Mouse (Mus musculus) left cerebral cortex, adult 9 months (tissue): ENCODE data around the gene Snai3.
A peak's percentile ranks its signal among the peaks of the same experiment; 100 is the strongest.

ENCODE experiments used
- DNase-seq, 2 experiments: peaks; one replicate each; pipeline ENCODE4 v3.0.0; 2022; ENCODE audit warnings: low spot score in 2 of 2

Snai3 gene

DNA sequence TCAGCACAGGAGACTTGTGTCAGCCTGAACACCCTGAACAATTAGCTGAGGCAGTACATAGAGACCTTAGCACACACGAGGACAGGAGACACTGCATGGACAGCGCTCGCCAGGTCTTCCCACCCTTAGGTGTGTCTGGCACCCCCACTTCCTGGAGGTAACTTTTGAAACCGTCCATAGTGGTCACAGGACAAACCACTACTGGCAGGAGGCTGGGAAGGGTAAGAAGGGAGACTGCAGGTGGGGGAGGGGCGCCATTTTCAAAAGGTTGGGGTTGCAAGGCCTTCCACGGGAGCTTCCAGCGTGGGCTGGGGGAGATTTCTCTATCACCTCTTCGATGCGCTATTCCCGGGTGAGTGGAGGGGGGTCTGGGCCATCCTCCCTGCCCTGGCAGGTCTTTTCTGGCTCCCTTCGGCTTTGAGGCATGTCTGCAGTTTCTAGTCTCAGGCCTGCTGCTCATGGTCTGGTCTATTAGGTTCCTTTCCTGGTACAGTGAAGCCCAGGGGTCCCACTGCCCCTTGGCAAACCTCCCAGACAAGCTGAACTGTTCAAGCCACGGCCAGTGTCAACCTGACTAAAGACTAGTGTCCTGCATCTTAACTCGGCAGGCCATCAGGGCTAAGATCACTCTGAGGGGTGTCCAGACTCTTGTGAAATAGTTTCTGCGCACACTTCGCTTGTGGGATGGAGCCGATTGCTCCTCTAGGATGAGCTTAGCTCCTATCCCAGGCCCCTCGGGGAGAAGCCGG lies 28.7 kb downstream of the Snai3 start:
- DNase-seq = no peak

DNA sequence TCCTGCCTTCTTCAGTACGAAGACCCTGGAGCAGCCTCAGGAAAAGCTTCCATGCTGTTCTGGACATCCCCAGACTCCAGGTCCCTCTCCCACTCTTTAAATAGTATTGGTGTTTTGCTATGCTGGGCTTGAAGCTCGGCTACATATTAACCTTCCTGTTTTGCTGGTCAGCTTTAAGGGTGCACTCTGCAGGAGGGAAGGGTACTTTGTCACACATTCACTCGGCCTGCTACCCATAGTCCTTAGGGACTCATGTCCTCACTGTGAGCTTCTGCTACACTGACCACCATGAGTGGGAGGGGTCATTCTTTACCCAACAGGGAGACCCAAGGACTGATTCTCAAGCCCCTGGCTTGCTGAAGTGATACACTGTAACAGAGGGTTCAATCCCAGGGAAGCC lies 29.9 kb downstream of the Snai3 start:
- DNase-seq = no peak

DNA sequence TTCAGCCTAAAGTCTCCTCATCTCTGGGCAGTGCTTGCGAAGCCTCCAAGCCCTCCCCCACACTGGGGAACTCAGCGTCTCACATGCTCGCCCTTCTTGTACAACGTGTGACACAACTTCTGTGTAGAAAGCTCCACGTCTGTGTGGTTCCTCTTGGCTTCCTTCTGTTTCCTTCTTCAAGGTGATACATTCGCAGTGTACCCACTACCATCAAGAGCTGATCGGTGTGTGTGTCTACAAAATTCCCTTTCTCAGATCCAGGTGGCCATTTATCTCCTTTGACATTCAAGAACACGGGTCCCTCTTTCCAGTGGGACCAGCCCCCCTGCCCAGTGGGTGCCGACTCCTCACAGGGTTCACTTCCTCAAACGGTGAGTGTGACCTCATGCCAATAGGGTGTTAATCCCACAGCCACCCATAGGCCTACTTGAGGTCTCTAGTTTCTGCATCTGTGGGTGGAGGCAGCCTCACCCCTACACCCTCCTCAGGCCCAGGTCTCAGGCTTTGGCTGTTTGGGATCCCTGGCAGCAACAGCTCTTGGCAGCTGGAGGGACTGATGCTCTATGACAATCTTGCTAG lies 30.4 kb downstream of the Snai3 start:
- no peak for DNase-seq

- DNase-seq = no peak
These were observed 32.4 kb downstream of the Snai3 start for GRCm38 (mm10) chr8:122428163-122428562.

GRCm38 (mm10) chr8:122427607-122428006 lies 32.9 kb downstream of the Snai3 start:
- no peak for DNase-seq

GRCm38 (mm10) chr8:122426145-122426544 lies 34.4 kb downstream of the Snai3 start:
- DNase-seq = no peak

DNA sequence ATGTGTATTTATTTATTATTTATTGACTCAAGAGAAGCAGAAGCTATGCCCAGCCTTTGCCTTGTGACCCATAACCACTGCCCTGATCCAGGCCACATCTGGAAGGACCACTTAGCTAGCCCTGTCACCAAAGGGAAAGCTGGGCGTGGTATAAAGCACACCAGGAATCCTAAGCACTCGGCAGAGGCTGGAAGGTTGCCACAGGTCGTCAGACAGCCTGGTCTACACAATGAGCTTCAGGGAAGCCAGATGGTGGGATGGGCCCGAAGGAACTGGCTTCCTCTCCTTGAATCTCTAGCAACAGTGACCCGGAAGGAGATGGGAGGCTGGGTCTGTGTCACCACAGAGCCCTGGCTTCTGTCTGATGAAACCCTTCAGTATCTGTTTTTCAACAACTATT lies 36.9 kb downstream of the Snai3 start:
- DNase-seq = no peak

DNA sequence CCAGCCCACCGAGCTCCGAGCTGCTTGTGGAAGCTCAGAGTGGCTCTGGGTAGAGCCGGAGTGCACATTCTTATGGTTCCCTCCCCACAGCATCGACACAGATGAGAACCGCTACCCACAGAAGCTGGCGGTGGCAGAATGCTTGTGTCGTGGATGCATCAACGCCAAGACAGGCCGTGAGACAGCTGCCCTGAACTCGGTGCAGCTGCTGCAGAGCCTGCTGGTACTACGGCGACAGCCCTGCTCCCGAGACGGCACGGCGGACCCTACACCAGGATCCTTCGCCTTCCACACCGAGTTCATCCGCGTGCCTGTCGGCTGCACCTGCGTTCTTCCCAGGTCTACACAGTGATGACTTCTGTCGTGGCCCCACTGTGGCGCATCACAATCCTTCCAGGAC lies 37.3 kb downstream of the Snai3 start:
- no peak for DNase-seq

DNA sequence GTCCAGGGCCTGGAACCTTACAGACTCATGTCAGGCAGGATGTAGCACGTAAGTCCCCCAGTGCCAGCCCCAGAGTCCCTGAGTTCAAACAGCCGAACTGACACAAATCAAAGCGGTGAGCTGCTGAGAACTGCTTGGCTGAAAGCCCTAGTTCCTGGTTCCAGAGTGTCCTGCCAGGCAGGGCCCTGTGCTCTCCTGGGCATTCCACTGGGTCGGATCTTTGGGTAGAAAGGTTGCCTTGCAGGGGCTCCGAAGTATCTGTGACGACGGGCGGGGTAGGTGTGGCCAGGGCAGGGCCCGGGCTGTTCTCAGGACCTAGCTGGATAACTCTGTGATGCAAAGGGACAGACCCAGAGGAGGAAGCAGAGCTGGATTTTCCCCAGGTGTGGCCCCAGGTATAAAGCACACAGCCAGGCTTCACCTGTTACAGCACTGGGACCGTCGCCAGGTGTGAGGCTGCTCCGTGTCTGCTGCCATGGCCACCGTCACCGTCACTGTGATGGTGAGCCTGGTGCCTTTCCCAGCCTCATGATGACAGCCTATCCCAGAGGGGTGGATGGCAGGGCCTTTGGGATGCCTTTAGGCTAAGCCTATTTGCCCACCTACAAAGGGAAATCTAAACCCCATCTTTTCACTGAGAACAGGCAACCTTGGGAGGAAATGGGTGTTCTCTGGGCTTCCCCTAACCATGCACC lies 39.0 kb downstream of the Snai3 start, which contains the start of gene Il17c:
Il17c (plus strand) TSS at position 645 of the 695 bp plus-strand sequence.
- DNase-seq = no peak

GRCm38 (mm10) chr8:122419881-122420555 lies 40.5 kb downstream of the Snai3 start:
- DNase-seq = peak in 1 of 2 experiments; percentile 67

- no peak for DNase-seq
These were observed 45.0 kb downstream of the Snai3 start for GRCm38 (mm10) chr8:122415554-122415953.

GRCm38 (mm10) chr8:122414311-122414710 lies 46.2 kb downstream of the Snai3 start:
- no peak for DNase-seq

DNA sequence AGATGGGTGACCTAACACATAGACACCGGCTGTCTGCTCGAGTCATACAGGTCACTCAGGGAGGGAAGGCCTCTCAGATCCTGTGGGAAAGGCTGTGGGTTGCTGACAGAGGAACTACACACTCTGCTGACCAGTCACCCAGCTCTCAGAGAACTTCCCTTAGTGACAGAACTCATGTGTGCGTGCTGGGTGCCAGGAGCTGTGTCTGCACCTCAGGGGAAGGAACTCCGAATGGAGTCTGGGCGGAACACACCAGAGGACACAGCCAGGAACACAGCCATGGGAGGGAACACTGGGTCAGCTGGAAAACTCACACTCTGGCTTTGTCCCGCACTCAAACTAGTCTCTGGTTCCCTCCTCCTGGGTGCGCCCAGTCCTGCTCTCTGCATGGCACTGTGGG lies 52.9 kb downstream of the Snai3 start:
- no peak for DNase-seq

- DNase-seq = no peak
These were observed 55.3 kb downstream of the Snai3 start for GRCm38 (mm10) chr8:122405146-122405805.
